Mouse (Mus musculus) spleen, adult 2 months (tissue): ENCODE measurements at regions not wholly inside any gene's neighbourhood (a gene's known extent, or its start where the extent isn't known, plus 50 kb on each side); places are given as distances from the start of the nearest gene placed in this dataset.

Source experiments
- CTCF ChIP-seq: fragments of 200-500 bp; IDR thresholded peaks from 2 replicates; pipeline ENCODE4 v1.5.1; 2011; ENCODE audit warnings: mild to moderate bottlenecking, inconsistent platforms; ENCODE audit not compliant: insufficient read depth, insufficient read length, insufficient replicate concordance; ENCODE audit errors: extremely low read depth
- POLR2A ChIP-seq: fragments of 200-500 bp; IDR thresholded peaks from 2 replicates; pipeline ENCODE4 v1.6.1; 2011; ENCODE audit warnings: low read depth, low read length, inconsistent platforms

GRCm38 (mm10) chr4:22133547-22134495, 202.7 kb downstream of the Faxc start:
- no peak for TF ChIP-seq CTCF
- TF ChIP-seq POLR2A: no peak
